Mouse (Mus musculus) cerebellum, adult 9-10 months (tissue): ENCODE measurements around the gene Qrsl1.

Experiments
- DNase-seq: peaks from one replicate; pipeline ENCODE4 v3.0.0; 2022

The Qrsl1 gene

DNA sequence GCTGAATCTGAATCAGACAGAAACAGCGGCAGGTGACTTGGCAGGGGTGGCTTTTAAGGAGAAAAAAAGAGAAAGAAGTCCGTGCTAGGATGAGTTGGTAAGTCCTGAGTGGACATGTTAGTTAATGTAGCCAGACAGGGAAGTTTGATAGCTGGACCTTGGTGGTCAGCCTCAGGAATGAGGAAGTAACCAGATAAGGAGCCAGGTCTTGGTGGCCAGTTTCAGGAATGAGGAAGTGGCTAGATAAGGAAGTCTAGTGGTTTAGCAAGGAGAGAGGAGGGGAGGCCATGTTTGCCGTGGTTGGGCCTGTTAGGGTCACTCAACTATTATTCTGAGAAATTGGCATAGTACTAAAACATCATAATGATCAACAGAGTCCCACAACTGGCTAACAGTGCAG, 45.2 kb downstream of the Qrsl1 start:
- no peak for DNase-seq

DNA sequence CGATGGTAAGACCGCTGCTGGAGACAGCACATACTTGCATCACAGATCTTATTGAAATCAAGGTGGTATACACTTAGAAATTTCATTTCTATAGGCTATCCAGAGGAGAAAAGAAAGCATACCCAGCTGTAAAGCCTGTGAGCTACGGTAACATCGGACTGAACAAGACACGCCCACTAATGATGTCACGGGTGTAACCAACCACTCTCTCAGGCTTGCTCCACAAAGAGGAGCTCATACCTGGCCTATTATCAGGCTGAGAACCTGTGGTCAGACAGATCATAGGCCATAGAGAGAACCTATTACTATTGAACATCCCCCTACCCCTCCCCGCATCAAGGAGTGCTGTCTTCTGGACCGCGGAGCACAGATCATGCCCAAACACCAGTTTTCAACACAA, 45.6 kb downstream of the Qrsl1 start:
- DNase-seq, result no peak

DNA sequence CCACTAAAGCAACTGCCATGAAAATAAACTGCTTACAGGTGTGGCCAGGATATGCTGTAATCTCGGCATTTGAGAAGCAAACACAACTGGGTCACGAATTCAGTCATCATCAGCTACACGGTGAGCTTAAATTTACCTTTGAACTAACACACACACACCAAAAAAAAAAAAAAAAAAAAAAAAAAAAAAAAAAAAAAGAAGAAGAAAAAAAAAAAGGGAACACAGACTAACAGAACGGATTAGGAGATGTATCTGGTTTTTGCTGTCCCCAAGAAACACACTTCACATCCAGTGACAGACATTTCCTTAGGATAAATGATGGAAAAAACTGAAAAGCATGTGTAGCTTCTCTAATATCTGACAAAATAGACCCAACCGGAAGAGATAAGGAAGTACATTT, 49.6 kb downstream of the Qrsl1 start:
- no peak for DNase-seq

DNA sequence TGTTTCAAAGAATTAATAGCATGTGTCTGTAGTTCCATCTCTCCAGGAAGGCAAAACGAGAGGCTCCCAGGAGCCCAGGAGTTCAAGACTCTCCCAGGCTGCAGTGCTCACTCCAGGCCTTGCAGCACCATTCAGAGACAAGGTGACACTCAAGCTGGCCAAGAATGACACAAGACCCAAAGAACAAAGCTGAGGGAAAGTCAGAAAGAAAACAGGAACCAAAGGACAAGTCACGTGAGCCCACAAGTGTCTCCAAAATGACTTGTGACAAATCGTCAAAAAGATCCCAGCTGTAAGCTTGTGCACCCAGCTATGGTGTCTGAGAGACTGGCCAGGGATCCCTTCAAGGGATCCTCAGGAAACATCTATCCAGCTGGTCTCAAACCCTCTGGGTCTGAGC, 52.1 kb downstream of the Qrsl1 start:
- no peak for DNase-seq

DNA sequence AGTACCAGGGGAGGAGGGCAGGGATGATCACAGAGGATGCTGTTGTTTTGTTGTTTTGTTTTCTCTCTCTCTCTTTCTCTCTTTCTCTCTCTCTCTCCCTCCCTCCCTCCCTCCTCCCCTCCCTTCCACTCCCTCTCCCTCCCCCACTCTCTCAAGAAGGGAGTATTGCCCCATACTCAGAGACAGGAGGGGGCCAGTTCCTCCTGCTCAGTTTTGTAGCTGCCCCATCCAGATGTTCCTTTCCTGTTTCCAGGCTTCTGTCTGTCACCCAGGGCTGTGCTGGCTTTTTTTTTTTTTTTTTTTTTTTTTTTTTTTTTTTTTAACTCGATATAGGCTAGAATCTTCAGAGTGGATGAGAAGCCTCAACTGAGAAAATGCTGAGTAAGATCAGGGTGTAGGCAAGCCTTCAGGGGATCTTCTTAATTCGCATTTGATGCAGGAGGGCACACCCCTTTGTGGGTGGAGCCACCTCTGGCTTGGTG, 55.4 kb downstream of the Qrsl1 start:
- no peak for DNase-seq

DNA sequence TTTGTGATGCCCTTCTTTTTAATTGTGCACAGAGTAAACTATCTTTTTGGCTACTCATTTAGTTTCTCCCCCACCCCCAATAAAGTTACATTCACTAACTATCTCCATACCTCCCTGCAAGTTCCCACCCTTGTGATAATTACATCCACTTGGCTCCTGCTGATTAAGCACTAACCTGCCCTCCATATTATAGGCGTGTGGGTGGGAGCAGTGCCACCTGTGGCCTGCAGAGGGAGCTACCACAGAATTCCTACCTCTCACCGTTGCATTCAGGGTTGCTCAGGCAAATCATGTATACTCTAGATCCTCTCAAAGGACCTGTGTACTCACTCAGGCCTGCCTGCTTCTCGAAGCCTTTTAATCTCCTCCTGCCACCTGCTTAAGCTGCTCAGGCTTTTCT, 56.1 kb downstream of the Qrsl1 start:
- no peak for DNase-seq

DNA sequence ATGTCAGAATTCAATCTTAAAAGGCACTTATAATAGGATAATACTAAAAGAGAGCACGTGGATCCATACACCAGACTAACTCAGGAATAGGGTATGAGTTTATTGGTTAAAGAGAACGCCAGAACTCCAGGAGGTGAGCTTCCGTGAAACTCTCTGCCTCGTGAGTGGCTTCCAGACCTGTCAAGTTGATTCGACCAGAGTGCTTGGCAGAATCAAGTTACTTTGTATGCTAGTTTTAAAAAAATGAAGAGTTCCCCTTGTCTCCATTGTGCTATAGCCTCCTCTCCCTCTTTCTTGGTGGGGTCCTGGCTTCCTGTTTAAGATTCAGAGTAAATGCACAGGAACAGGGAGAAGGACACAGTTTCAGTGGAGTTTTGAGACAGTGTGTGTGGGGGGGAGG, 60.1 kb downstream of the Qrsl1 start:
- no peak for DNase-seq

DNA sequence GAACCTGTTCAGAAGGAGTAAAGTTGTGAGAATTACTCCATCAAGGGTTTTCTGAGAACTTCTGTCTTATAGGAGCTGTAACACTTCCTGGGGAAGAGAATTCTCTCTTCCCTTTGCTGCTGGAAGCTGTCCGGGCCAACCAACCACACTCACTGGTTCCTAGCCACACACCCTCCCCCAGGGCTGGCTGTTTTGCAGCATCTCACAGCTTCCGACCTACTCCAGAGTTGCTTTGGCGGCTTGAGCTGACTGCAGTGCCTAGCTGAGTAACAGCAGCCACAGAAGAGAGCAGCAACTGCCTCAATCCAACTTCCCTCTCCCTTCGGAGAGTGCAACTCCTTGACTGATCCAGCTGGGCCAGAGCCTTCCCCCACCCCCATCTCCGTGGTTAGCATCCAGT, 68.7 kb downstream of the Qrsl1 start:
- no peak for DNase-seq

DNA sequence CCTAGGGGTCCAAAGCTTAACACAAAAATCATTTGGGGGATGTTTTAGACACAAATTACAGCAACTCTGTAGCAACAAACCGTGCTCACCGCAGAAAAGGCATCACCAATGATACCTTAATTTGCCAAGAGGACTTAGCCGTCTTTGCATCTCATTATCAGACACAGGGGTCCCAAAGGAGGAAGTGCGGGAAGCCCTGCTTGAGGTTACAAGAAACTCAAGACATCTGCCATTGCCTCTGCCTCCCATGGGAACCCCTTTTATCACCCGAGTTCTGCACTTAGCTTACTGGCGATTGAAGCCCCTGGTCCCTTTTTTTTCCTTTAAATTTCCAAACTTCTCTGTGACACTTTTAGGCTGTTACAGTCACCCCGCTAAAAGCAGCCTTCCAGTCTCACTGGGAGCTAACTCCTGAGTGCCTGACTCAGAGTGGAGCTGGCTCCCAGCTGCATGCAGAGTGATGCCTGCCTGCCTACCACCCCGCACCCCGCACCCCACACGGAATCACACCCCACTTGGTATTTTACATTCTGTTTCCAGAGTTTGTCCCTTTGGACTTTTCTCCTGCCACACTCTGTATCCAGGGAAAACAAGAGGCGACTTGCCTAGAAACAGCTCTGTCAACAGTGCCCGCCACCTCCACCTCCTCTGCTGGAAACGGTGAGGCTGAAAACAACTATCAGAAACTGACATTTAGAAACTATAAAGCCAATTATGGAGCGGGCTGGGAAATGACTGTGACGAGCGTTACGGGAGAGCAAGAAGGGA, 71.1 kb downstream of the Qrsl1 start:
- no peak for DNase-seq

DNA sequence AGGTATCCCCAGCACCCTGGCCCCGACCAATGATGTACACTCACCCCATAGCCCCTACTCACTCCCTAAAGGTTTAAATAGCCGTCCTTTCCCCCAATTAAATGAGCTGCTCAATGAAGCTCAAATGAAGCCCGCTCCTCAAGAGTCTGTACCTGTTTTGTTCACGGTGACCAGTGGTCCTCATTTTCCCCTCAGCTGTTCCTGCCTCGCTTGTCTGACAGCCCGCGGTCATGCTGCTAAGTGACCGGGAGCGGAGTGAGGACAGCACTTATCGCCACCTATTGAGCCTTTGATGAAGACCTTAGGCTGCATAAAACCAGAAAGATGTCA, 72.9 kb downstream of the Qrsl1 start:
- no peak for DNase-seq

DNA sequence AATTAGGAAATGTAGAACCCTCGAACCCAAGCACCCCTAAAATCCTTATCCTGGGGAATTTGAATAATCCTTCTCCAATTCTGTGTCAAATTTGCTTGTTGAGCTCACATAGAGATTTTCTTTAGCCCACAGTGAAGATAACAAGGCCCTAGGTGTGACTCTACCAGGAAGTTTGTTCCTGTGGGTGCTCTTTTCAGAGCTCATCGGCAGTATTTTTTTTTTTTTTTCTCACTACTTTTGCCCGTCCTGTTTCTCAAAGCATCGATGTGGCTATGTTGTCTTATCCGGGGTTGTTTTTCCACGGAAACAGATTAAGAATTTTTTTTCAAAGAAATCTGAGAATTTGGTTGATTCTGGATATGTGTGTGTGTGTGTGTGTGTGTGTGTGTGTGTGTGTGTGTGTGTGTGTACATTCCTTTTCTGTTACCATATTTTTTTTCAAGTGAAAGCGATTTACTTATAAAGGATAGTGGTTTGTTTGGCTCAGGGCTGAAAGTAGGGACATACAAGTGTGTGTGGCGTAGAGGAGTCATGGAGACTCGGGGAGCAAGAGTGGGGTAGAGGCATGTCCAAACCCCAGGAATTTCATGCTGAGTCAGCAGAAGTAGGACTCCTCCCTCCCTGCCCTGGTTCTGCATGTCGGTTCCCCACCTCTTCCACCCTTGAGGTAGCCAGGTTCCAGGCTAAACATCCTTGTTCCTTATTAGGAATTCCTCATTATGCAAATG, 73.4 kb downstream of the Qrsl1 start:
- no peak for DNase-seq

DNA sequence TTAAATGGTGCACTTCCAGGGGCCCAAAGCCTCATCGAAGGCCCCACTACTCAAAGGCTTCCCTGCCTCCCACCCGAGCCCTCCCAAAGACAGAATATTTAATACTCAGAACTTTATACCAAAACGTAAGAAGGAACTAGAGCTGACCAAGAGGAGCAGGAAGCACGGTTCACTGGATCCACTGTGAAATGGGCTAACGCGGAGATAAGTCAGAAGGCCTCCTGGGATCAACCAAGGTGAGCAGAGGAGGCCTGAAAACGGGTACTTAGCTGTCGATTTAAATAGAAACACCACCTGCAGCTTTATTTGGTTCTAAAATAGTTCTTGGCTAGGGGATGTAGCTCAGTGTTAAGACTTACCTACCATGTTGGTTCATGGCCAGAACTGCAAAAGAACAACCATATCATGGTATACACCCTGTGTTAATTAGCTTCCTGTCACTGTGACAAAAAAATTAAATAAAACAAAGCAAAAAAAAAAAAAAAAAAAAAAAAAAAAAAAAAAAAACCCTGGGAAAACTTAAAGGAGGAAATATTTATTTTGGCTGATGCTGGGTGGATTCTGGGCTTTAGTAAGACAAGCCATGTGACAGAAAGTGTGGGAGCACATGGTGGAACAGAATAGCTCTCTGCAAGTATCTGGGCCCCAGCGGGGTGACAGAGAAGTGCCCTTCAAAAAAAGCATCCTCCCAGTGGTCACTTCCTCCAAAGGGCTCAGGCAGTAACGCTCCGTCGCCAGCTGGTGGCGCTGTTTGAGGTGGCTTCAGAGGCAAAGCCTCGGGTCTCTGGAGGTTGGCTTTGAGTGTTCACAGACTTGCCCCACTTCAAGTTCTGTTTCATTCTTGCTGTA, 74.5 kb downstream of the Qrsl1 start:
- no peak for DNase-seq

DNA sequence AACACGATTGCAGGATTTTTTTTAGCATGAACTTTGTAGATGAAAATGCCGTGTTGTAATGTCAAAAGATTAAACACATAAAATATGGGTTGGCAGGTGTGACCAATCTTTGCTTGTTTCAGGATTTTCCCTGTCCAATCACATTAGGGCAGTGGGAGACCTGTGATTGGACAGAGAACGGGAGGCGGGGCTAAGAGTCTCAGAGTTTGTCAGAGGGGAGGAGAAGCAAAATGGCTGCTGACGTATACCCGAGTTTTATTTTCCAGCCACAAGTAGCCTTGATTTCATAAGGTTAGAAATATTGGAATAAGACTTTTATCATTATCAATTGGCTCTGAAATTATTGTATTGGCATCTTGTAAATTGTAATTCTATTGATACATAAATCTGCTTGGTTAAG, 75.8 kb downstream of the Qrsl1 start:
- no peak for DNase-seq

DNA sequence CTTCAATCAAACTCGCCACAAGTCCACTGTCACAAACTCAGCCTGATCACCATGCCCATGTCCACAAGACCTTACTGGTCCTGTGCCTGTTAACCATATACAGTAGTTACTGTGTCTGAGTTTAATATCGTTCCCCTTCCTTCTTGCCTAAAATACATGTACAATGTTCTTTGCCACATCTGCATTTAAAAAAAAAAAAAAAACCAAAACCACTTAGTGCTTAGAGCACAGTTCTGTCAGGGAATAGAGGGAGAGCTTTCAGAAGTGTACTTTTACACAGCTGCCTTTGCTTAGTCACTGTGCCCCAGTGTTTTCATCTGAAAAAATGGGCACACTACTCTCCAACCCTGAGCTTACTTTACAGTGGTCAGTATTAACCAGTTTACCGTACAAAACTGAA, 76.8 kb downstream of the Qrsl1 start:
- no peak for DNase-seq
